In the genomic region with DNA sequence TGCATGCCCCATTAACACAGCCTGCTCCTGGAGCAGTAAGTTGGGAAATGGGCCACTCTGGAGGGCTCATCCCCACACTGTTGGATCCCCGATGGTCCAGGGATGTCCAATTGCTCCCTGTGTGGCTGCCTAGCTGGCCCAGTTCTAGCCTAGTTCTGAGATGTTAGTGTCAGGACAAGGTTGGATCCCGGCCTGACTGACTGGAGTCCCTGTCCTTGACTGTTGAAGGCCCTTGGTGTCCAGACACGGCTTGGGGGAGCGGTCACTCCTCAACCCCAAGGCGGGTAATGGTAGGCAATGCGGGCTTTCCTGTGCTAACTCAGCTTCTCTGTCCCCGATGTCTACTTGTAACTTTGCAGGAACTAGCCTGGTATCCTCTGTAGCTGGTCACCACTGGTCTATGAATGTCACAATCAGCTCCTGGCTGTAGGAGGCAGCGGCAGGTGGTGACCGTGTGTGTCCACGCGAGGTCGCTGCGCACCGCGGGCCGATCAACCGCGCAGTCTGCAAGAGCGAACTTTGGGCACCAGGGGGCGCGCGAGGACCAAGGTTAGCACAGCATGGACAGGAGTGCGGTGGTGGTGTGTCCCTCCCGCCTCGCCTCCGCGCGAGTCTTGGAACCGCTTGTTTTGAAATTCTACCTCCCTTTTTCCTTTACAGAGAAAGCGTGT, we compare ENCODE assay signal across 8 mouse cellular contexts. TPM values are rescaled to one million over a fixed set of nuclear protein-coding genes. Genes with fewer than 3 reads are reported as not detected.
A peak's percentile ranks its signal among the peaks of the same experiment; 100 is the strongest.
DNase-seq lines count a peak whose midpoint lies in the region; ATAC-seq and TF ChIP-seq lines count a peak whose summit lies in the region.

No protein-coding gene starts in this region.

- 15% methylated on average over 30 of the region's 30 CpGs for WGBS in hindbrain, embryonic 14.5 days

- ATAC-seq in Patski, result peak; percentile 97
- peak; percentile 92 for ATAC-seq in hindbrain, embryonic 14.5 days (ENCODE audit: low FRiP score)

- H3K4me1 ChIP-seq in hindbrain, embryonic 14.5 days (replicated peaks; ENCODE audit: control insufficient read depth, insufficient read depth, low read length), result no peaks in the 10 kb centered on the region

- TF ChIP-seq CTCF in Patski (IDR thresholded peaks at IDR 0.05), result peak; percentile 100

- H3K27ac ChIP-seq in hindbrain, embryonic 14.5 days, result no peak overlapping the region

- H3K4me2 ChIP-seq in hindbrain, embryonic 14.5 days (replicated peaks), result peak overlapping the region; percentile 55

- no peaks in the 10 kb centered on the region for H3K36me3 ChIP-seq in hindbrain, embryonic 14.5 days (replicated peaks; ENCODE audit: control insufficient read depth, insufficient read depth)

- CTCF ChIA-PET in Patski (lab: Charles Lee), result interaction anchor here (0.7 to 2.9 kb wide), 33 partner anchors 10 to 1446 kb away, joined by 3 to 16 read pairs (median 4); no protein-coding TSS in a partner anchor

- H3K4me3 ChIP-seq in hindbrain, embryonic 14.5 days (replicated peaks; ENCODE audit: low read length), result peak overlapping the region; percentile 19

- POLR2A ChIA-PET in Patski (lab: Charles Lee), result no interaction called here

- peak overlapping the region; percentile 47 for H3K9ac ChIP-seq in hindbrain, embryonic 14.5 days

- DNase-seq in Patski (ENCODE audit: low read depth, low spot score), result peak; percentile 37
- peak; percentile 99 to 100 for DNase-seq in cerebellum, postnatal 14 days
- peak; percentile 98 for DNase-seq in frontal cortex, postnatal 25 days (ENCODE audit: low spot score in 2 of 2)
- peak; percentile 99 for DNase-seq in hindbrain, embryonic 14.5 days (ENCODE audit: low spot score)
- peak; percentile 99 to 100 for DNase-seq in layer of hippocampus, postnatal 25 days (ENCODE audit: extremely low spot score in 1 of 2, low spot score in 1 of 2)
- DNase-seq in lung, postnatal 14 days, result peak; percentile 98
- peak; percentile 72 for DNase-seq in retina, adult 2 months (ENCODE audit: low read depth, low spot score)
- peak; percentile 92 for DNase-seq in thymus, postnatal 25 days

- in situ Hi-C loops in Patski (cut with MboI; ENCODE audit: low pct_unique_long_range_greater_than_20kb), result loop anchor here (5.0 to 10.0 kb wide), 4 partner anchors 607 to 1444 kb away; no protein-coding TSS in a partner anchor

- H3K9me3 ChIP-seq in hindbrain, embryonic 14.5 days (ENCODE audit: control insufficient read depth, low read length), result no peaks in the 10 kb centered on the region

- H3K27me3 ChIP-seq in Patski, result no peaks in the 10 kb centered on the region
- no peaks in the 10 kb centered on the region for H3K27me3 ChIP-seq in hindbrain, embryonic 14.5 days (ENCODE audit: control insufficient read depth, insufficient read depth, low read length)

RNA-seq across cellular contexts. Expression of a gene that starts 40.7 kb away (rescaled TPM):
- polyA plus RNA-seq in Patski (2021), result 133 TPM
- polyA plus RNA-seq in hindbrain, embryonic 14.5 days (2014; fragmentation: Nextera tagmentation; extraction: Ambion mirVana), result 301 and 320 TPM in 2 replicates
- total RNA-seq in layer of hippocampus, postnatal 25 days (2021), result 100 to 1,000 TPM in 1 of 2 experiments, 10 to 100 TPM in 1; 94.4 to 111 TPM

Comparison
In these comparisons a context has a peak if more than half of its experiments do, and no peak if none do; other contexts are left out.
1. DNase-seq: peak in every context shown above with its lines; median percentile 100 in cerebellum, postnatal 14 days; 100 in layer of hippocampus, postnatal 25 days; 99 in hindbrain, embryonic 14.5 days; 98 in frontal cortex, postnatal 25 days; 98 in lung, postnatal 14 days; 92 in thymus, postnatal 25 days; 72 in retina, adult 2 months; 37 in Patski.